Mouse (Mus musculus): ENCODE measurements around the gene Tsc2. TPM values are rescaled to one million over a fixed set of nuclear protein-coding genes. Genes with fewer than 3 reads are reported as not detected.

Tsc2 gene
- total RNA-seq, 2 experiments from 2014 or later = 192 to 223 TPM

DNA sequence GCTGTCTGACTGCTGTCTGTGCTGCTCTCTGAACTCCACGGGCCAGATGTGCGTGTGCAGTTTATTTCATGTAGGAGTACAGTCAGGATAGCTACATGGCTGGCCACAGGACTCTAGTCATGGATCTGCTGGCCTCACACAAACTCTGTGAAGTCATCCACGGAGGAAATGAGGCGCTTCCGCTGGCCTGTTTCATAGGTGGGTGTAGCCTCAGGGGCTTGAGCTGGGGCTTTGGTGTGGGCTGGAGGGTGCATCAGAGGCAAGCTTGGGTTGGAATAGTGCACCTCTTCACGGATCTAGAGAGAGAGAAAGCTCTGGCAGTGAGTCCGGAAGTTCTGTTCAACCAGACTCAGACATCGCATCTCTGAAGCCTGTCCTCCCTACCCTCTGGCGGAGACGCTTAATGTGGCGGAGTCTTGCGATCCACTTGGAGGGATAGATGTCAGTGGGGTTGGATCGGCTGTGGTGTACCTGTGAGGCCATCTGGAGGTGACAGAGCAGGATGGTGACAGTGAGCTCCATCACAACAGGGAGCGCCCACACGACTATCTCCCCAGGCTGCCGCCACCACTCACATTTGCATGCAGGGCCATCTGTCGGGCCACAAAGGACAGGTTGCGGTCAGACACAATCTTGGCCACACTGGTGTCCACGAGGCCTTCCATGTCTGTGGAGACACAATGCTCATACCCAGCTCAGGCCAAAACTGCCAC, 35.8 kb downstream of the Tsc2 start:
- DNase-seq (ENCODE audit: low spot score in 2 of 2) = no peak
- no peak for TF ChIP-seq CTCF (conservative IDR thresholded peaks at IDR 0.05)
- Histone ChIP-seq H3K4me3 (no peak overlapping the region), H3K27ac (peak overlapping the region; percentile 50)

DNA sequence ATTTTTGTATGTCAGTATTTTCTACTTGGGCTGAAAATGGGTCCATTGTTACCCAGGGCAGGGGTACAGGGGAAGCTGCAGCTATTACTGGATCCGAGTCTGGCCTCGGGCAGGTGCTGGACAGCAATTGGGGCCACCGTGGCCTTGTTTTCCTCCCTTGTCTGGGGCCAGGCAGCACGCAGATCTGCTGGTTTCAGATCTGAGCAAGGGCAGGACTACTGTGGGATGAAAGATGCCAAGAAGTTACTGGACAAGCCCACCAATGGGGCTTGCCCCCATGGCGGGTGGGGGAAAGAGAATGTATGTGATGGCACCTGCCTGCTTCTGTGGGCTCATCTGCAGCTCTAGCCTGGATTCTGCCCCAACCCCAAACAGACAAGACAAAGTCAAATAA, 36.4 kb downstream of the Tsc2 start:
- no peak for TF ChIP-seq CTCF (conservative IDR thresholded peaks at IDR 0.05)
- H3K27ac ChIP-seq = peak overlapping the region; percentile 50; the same call in 1 of the 2 replicates

DNA sequence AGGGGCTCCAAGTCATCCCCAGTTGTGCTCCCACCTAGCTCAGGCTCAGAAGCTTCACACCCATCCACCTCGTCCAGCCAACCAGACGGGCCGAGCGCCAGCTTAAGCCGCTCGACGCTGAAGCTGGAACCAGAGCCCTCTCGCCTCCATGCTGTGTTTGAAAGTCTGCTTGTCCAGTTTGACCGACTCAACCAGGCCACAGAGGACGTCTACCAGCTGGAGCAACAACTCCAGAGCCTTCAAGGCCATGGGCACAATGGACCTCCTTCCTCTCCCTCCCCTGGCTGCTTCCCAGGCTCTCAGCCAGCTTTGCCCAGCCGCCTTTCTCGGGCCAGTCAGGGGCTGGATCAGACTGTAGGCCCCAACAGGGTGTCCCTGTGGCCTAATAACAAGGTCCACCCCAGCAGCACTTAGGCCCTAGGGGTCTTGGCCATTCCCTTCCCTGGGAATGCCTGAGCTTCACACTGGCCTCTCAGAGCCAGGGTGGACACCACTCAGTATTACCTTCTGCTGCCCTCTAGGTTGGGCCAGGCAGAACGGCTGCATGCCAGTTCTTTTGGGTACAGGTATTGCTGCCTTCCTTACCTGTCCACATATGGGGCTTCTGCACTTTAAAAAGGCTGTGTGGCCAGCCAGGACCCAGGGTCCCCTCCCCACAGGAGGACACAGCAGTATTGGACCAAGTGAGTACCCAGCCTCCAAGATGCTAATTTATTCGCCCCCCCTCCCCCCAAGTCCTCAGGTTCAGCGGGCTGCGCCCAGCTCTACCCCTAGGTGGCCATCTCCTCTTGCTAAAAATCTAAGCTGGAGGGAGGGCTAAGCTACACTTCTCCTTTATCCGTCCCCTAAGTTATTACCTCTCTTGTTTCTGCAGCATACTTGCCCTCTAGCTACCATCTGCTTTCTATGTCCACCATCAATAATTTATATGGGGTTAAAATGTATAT, 37.0 kb downstream of the Tsc2 start:
- H3K27ac ChIP-seq = peak overlapping the region; percentile 50

More for the DNA sequence above, 36.4 kb downstream of the Tsc2 start:
- DNase-seq (ENCODE audit: low spot score in 2 of 2) = no peak
- H3K4me3 ChIP-seq = no peak overlapping the region

DNA sequence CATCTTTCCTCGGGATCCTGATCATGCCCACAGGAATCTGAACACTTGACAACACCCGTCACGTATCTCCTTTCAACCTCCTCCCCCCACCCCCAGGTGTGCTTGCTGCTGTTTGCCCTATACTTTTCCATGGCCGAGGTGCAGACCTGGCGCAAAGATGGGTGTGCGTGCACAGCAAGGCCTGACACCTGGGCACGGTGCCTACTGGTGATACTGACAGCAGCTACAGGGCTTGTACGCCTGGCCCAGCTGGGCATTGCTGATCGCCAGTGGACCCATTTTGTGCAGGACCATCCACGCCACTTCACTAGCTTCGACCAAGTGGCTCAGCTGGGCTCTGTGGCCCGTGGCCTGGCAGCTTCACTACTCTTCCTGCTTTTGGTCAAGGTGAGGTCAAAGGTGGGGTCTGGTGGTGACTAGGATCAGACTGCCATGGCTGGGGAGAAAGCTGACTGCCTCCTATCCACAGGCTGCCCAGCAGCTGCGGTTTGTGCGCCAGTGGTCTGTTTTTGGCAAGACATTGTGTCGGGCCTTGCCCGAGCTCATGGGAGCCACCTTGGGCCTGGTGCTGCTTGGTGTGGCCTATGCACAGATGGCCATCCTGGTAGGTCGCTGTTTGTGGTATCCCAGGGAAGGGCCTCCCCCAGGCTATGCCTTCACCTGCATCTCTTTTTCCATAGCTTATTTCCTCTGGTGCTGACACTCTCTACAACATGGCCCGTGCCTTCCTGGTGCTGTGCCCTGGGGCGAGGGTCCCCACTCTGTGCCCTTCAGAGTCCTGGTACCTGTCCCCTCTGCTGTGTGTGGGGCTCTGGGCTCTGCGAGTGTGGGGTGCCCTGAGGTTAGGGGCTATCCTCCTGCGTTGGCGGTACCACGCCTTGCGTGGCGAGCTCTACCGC, 38.2 kb downstream of the Tsc2 start:
- no peak for TF ChIP-seq CTCF (conservative IDR thresholded peaks at IDR 0.05)
- H3K27ac ChIP-seq = peak overlapping the region; percentile 50; the same call in 1 of the 2 replicates
- no peak for DNase-seq (ENCODE audit: low spot score in 2 of 2)
- H3K4me3 ChIP-seq = no peak overlapping the region

More for the DNA sequence above, 37.0 kb downstream of the Tsc2 start:
- peak; percentile 64 for TF ChIP-seq CTCF (conservative IDR thresholded peaks at IDR 0.05)
- DNase-seq (ENCODE audit: low spot score in 2 of 2) = peak in 1 of 2 experiments; percentile 42
- H3K4me3 ChIP-seq = no peak overlapping the region

DNA sequence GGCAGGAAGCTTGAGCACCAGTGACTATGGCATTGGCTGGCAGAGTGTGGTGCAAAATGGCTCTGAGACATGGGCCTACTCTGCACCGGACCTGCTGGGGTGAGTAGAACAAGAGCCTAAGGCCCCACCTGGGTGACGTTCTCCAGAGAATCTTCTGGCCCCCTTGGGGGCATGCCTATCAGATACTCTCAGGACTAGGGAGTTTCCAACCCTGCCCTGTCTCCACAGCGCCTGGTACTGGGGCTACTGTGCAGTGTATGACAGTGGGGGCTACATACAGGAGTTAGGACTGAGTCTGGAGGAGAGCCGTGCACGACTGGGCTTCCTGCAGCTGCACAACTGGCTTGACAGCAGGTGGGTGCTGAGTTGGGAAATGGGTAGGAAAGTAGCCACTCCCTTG, 39.2 kb downstream of the Tsc2 start:
- no peak for TF ChIP-seq CTCF (conservative IDR thresholded peaks at IDR 0.05)
- no peak for DNase-seq (ENCODE audit: low spot score in 2 of 2)
- 0 out of 2 replicates have a peak overlapping the region, but pooled peaks have one; percentile 23 for H3K27ac ChIP-seq
- no peak overlapping the region for H3K4me3 ChIP-seq

DNA sequence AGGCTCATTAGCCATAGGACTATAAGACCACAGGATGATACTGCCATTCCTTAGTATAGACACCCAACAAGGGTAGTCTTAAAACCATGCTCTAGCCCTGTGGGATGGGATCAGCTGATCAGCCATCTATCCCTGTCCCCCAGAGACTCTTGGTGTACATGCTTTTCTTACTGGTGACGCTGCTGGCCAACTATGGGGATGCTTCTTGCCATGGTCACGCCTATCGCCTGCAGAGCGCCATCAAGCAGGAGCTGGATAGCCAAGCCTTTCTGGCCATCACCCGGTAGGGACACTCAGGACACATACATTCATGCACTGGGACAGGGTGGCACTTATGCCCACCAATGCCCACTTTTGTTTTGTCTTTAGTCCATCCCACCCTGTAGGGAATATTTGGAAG, 40.7 kb downstream of the Tsc2 start:
- Histone ChIP-seq H3K27ac (no peak overlapping the region), H3K4me3 (no peak overlapping the region)
- TF ChIP-seq CTCF (conservative IDR thresholded peaks at IDR 0.05) = no peak
- no peak for DNase-seq (ENCODE audit: low spot score in 2 of 2)

DNA sequence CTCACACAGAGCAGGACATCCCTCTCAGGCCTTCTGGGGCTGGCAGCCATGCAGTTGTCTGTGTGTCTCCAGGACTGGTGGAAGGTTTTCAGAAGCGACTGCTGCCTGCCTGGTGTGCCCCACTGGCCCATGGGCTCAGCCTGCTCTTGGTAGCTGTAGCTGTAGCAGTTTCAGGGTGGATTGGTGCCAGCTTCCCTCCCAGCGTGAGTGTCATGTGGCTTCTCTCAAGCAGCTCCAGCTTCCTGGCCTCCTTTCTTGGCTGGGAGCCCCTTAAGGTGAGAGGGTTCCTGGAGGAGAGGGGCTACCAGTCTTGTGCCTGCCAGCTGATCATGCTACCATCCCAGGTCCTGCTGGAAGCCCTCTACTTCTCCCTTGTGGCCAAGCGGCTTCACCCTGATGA, 41.5 kb downstream of the Tsc2 start:
- no peak overlapping the region for H3K27ac ChIP-seq
- DNase-seq (ENCODE audit: low spot score in 2 of 2) = no peak
- H3K4me3 ChIP-seq = no peak overlapping the region
- no peak for TF ChIP-seq CTCF (conservative IDR thresholded peaks at IDR 0.05)

DNA sequence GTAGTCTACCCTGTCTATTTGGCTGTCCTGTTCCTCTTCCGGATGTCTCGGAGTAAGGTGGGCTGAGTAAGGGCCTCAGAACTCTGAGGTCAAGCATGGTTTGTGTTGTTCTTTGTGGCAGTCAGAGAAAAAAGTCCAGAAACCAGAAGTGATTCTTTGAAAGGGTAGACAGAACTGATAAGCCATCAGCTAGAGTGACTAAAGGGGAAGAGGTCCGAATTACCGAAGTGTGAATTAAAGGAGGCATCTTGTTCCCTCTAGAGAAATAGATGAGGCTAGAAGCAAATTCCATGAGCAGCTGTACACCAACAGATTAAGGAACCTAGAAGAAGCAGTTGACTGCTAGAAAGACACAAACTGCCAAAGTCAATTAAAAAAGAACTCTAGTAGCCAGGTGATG, 45.9 kb downstream of the Tsc2 start:
- DNase-seq (ENCODE audit: low spot score in 2 of 2) = no peak
- Histone ChIP-seq H3K4me3 (no peak overlapping the region), H3K27ac (peak overlapping the region; percentile 58; the same call in 1 of the 2 replicates)
- TF ChIP-seq CTCF (conservative IDR thresholded peaks at IDR 0.05) = no peak

DNA sequence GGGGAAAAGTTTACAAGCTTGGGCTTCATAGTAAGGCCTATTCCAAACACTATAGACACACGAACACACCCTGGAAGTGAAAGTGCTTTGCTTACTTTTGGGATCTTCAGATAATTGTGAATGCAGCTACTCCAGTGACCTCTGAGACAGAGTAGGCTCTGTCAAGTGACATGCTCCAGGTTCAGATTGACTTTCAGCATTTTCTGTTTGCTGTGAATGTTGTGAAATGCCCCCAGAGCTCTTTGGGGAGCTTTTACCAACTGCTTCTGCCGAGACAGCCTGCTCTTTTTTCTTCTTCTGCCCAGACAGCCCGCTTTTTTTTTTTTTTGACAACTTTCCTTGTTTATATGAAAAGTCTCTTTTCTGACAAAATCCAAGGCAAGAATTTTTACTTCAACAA, 47.9 kb downstream of the Tsc2 start:
- no peak overlapping the region for H3K4me3 ChIP-seq

DNA sequence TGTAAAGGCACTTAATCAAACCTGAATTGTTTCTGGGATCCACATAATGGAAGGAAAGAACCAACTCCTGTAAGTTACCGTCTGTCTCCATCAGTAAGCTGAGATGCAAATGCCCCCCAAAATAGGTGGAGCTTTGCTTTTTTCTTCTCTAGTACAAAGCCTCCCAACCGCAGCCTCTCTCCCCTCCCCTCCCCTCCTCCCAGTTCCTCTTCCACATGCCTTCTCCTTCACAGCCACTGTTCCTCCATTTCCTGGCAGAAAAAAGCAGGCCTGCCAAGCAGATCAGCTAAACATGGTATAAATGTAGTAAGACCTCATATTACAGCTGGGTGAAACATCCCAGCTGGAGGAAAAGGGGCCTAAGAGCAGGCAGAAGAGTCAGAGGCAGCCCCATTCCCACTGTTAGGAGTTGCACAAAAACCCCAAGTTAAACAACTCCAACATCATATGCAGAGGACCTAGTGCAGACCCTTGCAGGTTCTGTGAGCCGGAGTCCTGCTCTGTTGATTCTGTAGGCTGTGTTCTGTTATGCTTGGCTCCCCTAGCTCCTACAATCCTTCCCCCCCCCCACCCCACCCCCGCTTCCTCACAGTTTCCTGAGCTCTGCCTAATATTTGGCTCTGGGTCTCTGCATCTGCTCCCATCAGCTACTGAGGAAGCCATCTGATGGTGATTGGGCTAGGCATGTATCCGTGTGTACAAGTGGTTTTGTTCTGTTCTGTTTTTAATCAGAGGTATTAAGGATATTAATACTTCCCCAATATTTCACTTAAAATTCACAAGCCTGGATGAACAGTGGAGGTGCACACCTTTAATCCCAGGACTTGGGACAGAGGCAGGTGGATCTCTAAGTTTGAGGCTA, 48.6 kb downstream of the Tsc2 start:
- Histone ChIP-seq H3K4me3 (no peak overlapping the region), H3K27ac (peak overlapping the region; percentile 72)
- no peak for TF ChIP-seq CTCF (conservative IDR thresholded peaks at IDR 0.05)
- DNase-seq (ENCODE audit: low spot score in 2 of 2) = no peak

More for the DNA sequence above, 47.9 kb downstream of the Tsc2 start:
- TF ChIP-seq CTCF (conservative IDR thresholded peaks at IDR 0.05) = no peak
- no peak for DNase-seq (ENCODE audit: low spot score in 2 of 2)
- H3K27ac ChIP-seq = peak overlapping the region; percentile 72

DNA sequence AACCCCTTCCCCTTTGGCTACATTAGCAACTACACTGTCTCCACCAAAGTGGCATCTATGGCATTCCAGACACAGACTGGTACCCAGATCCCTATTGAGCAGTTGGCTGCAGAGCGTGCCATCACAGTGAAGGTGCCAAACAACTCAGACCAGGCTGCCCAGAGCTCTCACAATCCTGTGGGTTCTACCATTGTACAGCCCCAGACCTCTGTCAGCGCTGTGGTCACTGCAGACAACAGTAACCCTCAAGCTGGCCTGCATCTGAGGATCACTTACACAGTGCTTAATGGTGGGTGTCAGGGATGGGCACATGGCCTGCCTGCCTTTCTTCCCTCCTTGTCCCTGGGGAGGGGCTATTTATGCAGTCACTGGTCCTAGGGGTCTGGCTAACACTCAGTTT, 52.1 kb downstream of the Tsc2 start:
- H3K27ac ChIP-seq = peak overlapping the region; percentile 55; the same call in 1 of the 2 replicates
- H3K4me3 ChIP-seq = no peak overlapping the region
- DNase-seq (ENCODE audit: low spot score in 2 of 2) = no peak
- TF ChIP-seq CTCF (conservative IDR thresholded peaks at IDR 0.05) = no peak

Measured in layer of hippocampus, adult 2 months (tissue).